Mouse (Mus musculus): Measurements from ENCODE around the gene Srpk1. TPM values are rescaled to one million over a fixed set of nuclear protein-coding genes. Genes with fewer than 3 reads are reported as not detected.

Srpk1 gene
- polyA plus RNA-seq, 1 experiment from 2014 or later: 21.8 TPM

GRCm38 (mm10) chr17:28572941-28573340 is 49.6 kb downstream of the Srpk1 start:
- no peak for ATAC-seq (ENCODE audit: low read depth)
- WGBS (ENCODE audit: insufficient replicate concordance): 65% methylated on average over 6 of the region's 6 CpGs

GRCm38 (mm10) chr17:28572521-28572920 is 50.0 kb downstream of the Srpk1 start:
- peaks cover 3% of the 10 kb centered on the region; the same call in 1 of the 2 replicates for H3K4me1 ChIP-seq (ENCODE audit: control insufficient read depth, low read depth, low read length)
- H3K36me3 ChIP-seq (ENCODE audit: control insufficient read depth, insufficient read depth): no peaks in the 10 kb centered on the region
- H3K9me3 ChIP-seq (replicated peaks; ENCODE audit: control insufficient read depth, low read length): no peaks in the 10 kb centered on the region
- no peak overlapping the region for H3K4me3 ChIP-seq (ENCODE audit: low read depth, low read length)
- 61% methylated on average over 7 of the region's 7 CpGs for WGBS (ENCODE audit: insufficient replicate concordance)
- ATAC-seq (ENCODE audit: low read depth): no peak
- no peak overlapping the region for H3K9ac ChIP-seq (ENCODE audit: low read depth, low read length)
- H3K27me3 ChIP-seq (ENCODE audit: control insufficient read depth, insufficient read depth, low read depth, low read length): peaks cover 3% of the 10 kb centered on the region; the same call in 1 of the 2 replicates
- no peak overlapping the region for H3K4me2 ChIP-seq (ENCODE audit: low read depth, low read length)
- H3K27ac ChIP-seq (ENCODE audit: low read length): no peak overlapping the region

More at GRCm38 (mm10) chr17:28572941-28573340, 49.6 kb downstream of the Srpk1 start:
- H3K27ac ChIP-seq (ENCODE audit: low read length): no peak overlapping the region
- peaks cover 3% of the 10 kb centered on the region; the same call in 1 of the 2 replicates for H3K4me1 ChIP-seq (ENCODE audit: control insufficient read depth, low read depth, low read length)
- no peak overlapping the region for H3K4me2 ChIP-seq (ENCODE audit: low read depth, low read length)
- H3K9me3 ChIP-seq (replicated peaks; ENCODE audit: control insufficient read depth, low read length): no peaks in the 10 kb centered on the region
- peaks cover 3% of the 10 kb centered on the region; the same call in 1 of the 2 replicates for H3K27me3 ChIP-seq (ENCODE audit: control insufficient read depth, insufficient read depth, low read depth, low read length)
- H3K36me3 ChIP-seq (ENCODE audit: control insufficient read depth, insufficient read depth): no peaks in the 10 kb centered on the region
- no peak overlapping the region for H3K9ac ChIP-seq (ENCODE audit: low read depth, low read length)
- H3K4me3 ChIP-seq (ENCODE audit: low read depth, low read length): no peak overlapping the region

GRCm38 (mm10) chr17:28571868-28572267 is 50.6 kb downstream of the Srpk1 start:
- 61% methylated on average over 3 of the region's 3 CpGs for WGBS (ENCODE audit: insufficient replicate concordance)
- Histone ChIP-seq H3K4me2 (ENCODE audit: low read depth, low read length) (no peak overlapping the region), H3K9me3 (replicated peaks; ENCODE audit: control insufficient read depth, low read length) (no peaks in the 10 kb centered on the region), H3K4me3 (ENCODE audit: low read depth, low read length) (no peak overlapping the region), H3K4me1 (ENCODE audit: control insufficient read depth, low read depth, low read length) (peaks cover 3% of the 10 kb centered on the region; the same call in 1 of the 2 replicates), H3K9ac (ENCODE audit: low read depth, low read length) (no peak overlapping the region), H3K27me3 (ENCODE audit: control insufficient read depth, insufficient read depth, low read depth, low read length) (peaks cover 3% of the 10 kb centered on the region; the same call in 1 of the 2 replicates), H3K27ac (ENCODE audit: low read length) (no peak overlapping the region), H3K36me3 (ENCODE audit: control insufficient read depth, insufficient read depth) (no peaks in the 10 kb centered on the region)
- ATAC-seq (ENCODE audit: low read depth): no peak

- ATAC-seq (ENCODE audit: low read depth): no peak
- no peaks in the 10 kb centered on the region for H3K9me3 ChIP-seq (replicated peaks; ENCODE audit: control insufficient read depth, low read length)
- 49% methylated on average over 3 of the region's 3 CpGs for WGBS (ENCODE audit: insufficient replicate concordance)
Observed at GRCm38 (mm10) chr17:28567541-28567940, 55.0 kb downstream of the Srpk1 start.

GRCm38 (mm10) chr17:28565181-28565580 is 57.3 kb downstream of the Srpk1 start:
- H3K27ac ChIP-seq (ENCODE audit: low read length): no peak overlapping the region
- ATAC-seq (ENCODE audit: low read depth): no peak
- H3K4me2 ChIP-seq (ENCODE audit: low read depth, low read length): no peak overlapping the region
- no peaks in the 10 kb centered on the region for H3K27me3 ChIP-seq (ENCODE audit: control insufficient read depth, insufficient read depth, low read depth, low read length)
- no peaks in the 10 kb centered on the region for H3K9me3 ChIP-seq (replicated peaks; ENCODE audit: control insufficient read depth, low read length)
- no peaks in the 10 kb centered on the region for H3K36me3 ChIP-seq (ENCODE audit: control insufficient read depth, insufficient read depth)
- no peak overlapping the region for H3K4me3 ChIP-seq (ENCODE audit: low read depth, low read length)
- no peak overlapping the region for H3K9ac ChIP-seq (ENCODE audit: low read depth, low read length)
- H3K4me1 ChIP-seq (ENCODE audit: control insufficient read depth, low read depth, low read length): no peaks in the 10 kb centered on the region; the same call in none of the 2 replicates

More at GRCm38 (mm10) chr17:28567541-28567940, 55.0 kb downstream of the Srpk1 start:
- no peak overlapping the region for H3K4me3 ChIP-seq (ENCODE audit: low read depth, low read length)
- H3K9ac ChIP-seq (ENCODE audit: low read depth, low read length): no peak overlapping the region
- no peaks in the 10 kb centered on the region for H3K27me3 ChIP-seq (ENCODE audit: control insufficient read depth, insufficient read depth, low read depth, low read length)
- H3K4me1 ChIP-seq (ENCODE audit: control insufficient read depth, low read depth, low read length): no peaks in the 10 kb centered on the region
- no peak overlapping the region for H3K4me2 ChIP-seq (ENCODE audit: low read depth, low read length)
- no peaks in the 10 kb centered on the region for H3K36me3 ChIP-seq (ENCODE audit: control insufficient read depth, insufficient read depth)
- H3K27ac ChIP-seq (ENCODE audit: low read length): peak overlapping the region; percentile 45; the same call in 1 of the 2 replicates

- no peaks in the 10 kb centered on the region; the same call in none of the 2 replicates for H3K4me1 ChIP-seq (ENCODE audit: control insufficient read depth, low read depth, low read length)
- WGBS (ENCODE audit: insufficient replicate concordance): 45% methylated on average over 7 of the region's 7 CpGs
- no peaks in the 10 kb centered on the region for H3K36me3 ChIP-seq (ENCODE audit: control insufficient read depth, insufficient read depth)
- H3K9ac ChIP-seq (ENCODE audit: low read depth, low read length): no peak overlapping the region
- no peaks in the 10 kb centered on the region for H3K9me3 ChIP-seq (replicated peaks; ENCODE audit: control insufficient read depth, low read length)
- H3K27ac ChIP-seq (ENCODE audit: low read length): no peak overlapping the region
- H3K27me3 ChIP-seq (ENCODE audit: control insufficient read depth, insufficient read depth, low read depth, low read length): no peaks in the 10 kb centered on the region
- no peak for ATAC-seq (ENCODE audit: low read depth)
- no peak overlapping the region for H3K4me2 ChIP-seq (ENCODE audit: low read depth, low read length)
- no peak overlapping the region for H3K4me3 ChIP-seq (ENCODE audit: low read depth, low read length)
Observed at GRCm38 (mm10) chr17:28561613-28562012, 60.9 kb downstream of the Srpk1 start.

GRCm38 (mm10) chr17:28560598-28560997 is 61.9 kb downstream of the Srpk1 start, which contains the start of gene Clps:
Gene Clps, minus strand, starts transcription at chr17:28560766.
- Histone ChIP-seq H3K36me3 (ENCODE audit: control insufficient read depth, insufficient read depth) (no peaks in the 10 kb centered on the region), H3K9me3 (replicated peaks; ENCODE audit: control insufficient read depth, low read length) (no peaks in the 10 kb centered on the region), H3K4me3 (ENCODE audit: low read depth, low read length) (no peak within 1 kb of the TSS), H3K27me3 (ENCODE audit: control insufficient read depth, insufficient read depth, low read depth, low read length) (no peaks in the 10 kb centered on the region), H3K9ac (ENCODE audit: low read depth, low read length) (no peak within 1 kb of the TSS), H3K4me1 (ENCODE audit: control insufficient read depth, low read depth, low read length) (no peaks in the 10 kb centered on the region; the same call in none of the 2 replicates), H3K4me2 (ENCODE audit: low read depth, low read length) (no peak within 1 kb of the TSS), H3K27ac (ENCODE audit: low read length) (no peak within 1 kb of the TSS)
- ATAC-seq (ENCODE audit: low read depth): no peak
- 50% methylated on average over 4 of the region's 4 CpGs for WGBS (ENCODE audit: insufficient replicate concordance)

GRCm38 (mm10) chr17:28557772-28558171 is 64.7 kb downstream of the Srpk1 start:
- ATAC-seq (ENCODE audit: low read depth): no peak
- Histone ChIP-seq H3K27me3 (ENCODE audit: control insufficient read depth, insufficient read depth, low read depth, low read length) (no peaks in the 10 kb centered on the region), H3K27ac (ENCODE audit: low read length) (no peak overlapping the region), H3K9ac (ENCODE audit: low read depth, low read length) (no peak overlapping the region), H3K4me2 (ENCODE audit: low read depth, low read length) (no peak overlapping the region), H3K4me3 (ENCODE audit: low read depth, low read length) (no peak overlapping the region), H3K36me3 (ENCODE audit: control insufficient read depth, insufficient read depth) (no peaks in the 10 kb centered on the region), H3K4me1 (ENCODE audit: control insufficient read depth, low read depth, low read length) (no peaks in the 10 kb centered on the region; the same call in none of the 2 replicates), H3K9me3 (replicated peaks; ENCODE audit: control insufficient read depth, low read length) (no peaks in the 10 kb centered on the region)
- WGBS (ENCODE audit: insufficient replicate concordance): 50% methylated on average over 6 of the region's 6 CpGs

- Histone ChIP-seq H3K4me1 (ENCODE audit: control insufficient read depth, low read depth, low read length) (no peaks in the 10 kb centered on the region; the same call in none of the 2 replicates), H3K4me3 (ENCODE audit: low read depth, low read length) (no peak overlapping the region), H3K9me3 (replicated peaks; ENCODE audit: control insufficient read depth, low read length) (no peaks in the 10 kb centered on the region), H3K36me3 (ENCODE audit: control insufficient read depth, insufficient read depth) (no peaks in the 10 kb centered on the region), H3K27me3 (ENCODE audit: control insufficient read depth, insufficient read depth, low read depth, low read length) (no peaks in the 10 kb centered on the region), H3K27ac (ENCODE audit: low read length) (no peak overlapping the region), H3K9ac (ENCODE audit: low read depth, low read length) (no peak overlapping the region), H3K4me2 (ENCODE audit: low read depth, low read length) (no peak overlapping the region)
- peak; percentile 48 for ATAC-seq (ENCODE audit: low read depth)
- whole genome bisulfite sequencing (ENCODE audit: insufficient replicate concordance): 35% methylated on average over 6 of the region's 6 CpGs
Observed at GRCm38 (mm10) chr17:28556635-28557396, 65.7 kb downstream of the Srpk1 start.

Measured in liver, embryonic 16.5 days (tissue).